Mouse (Mus musculus) midbrain, embryonic 13.5 days (tissue): ENCODE results near the gene Glra1. TPM values are rescaled to one million over a fixed set of nuclear protein-coding genes. Genes with fewer than 3 reads are reported as not detected.

Source experiments
- ATAC-seq: fragments of 200-750 bp; cut with Nextera tagmentation; 2 replicates; pipeline ENCODE4 v1.8.0; 2017; ENCODE audit warnings: mild to moderate bottlenecking, moderate TSS enrichment, moderate library complexity
- H3K27ac ChIP-seq: fragments of 300-500 bp; sonication (generic); 2 replicates; pipeline ENCODE4 v1.5.1; 2015; ENCODE audit warnings: inconsistent platforms, mild to moderate bottlenecking, moderate library complexity
- H3K27me3 ChIP-seq: fragments of 300-500 bp; sonication (generic); 2 replicates; pipeline ENCODE4 v1.6.1; 2015; ENCODE audit warnings: mild to moderate bottlenecking, inconsistent platforms
- H3K36me3 ChIP-seq: fragments of 300-500 bp; sonication (generic); 2 replicates; pipeline ENCODE4 v1.6.1; 2015; ENCODE audit warnings: mild to moderate bottlenecking, inconsistent platforms
- H3K4me1 ChIP-seq: fragments of 300-500 bp; sonication (generic); replicated peaks from 2 replicates; pipeline ENCODE4 v1.6.1; 2015; ENCODE audit warnings: inconsistent platforms
- H3K4me2 ChIP-seq: fragments of 300-500 bp; sonication (generic); replicated peaks from 2 replicates; pipeline ENCODE4 v1.6.1; 2015; ENCODE audit warnings: moderate library complexity, mild to moderate bottlenecking, inconsistent platforms
- H3K4me3 ChIP-seq: fragments of 300-500 bp; sonication (generic); replicated peaks from 2 replicates; pipeline ENCODE4 v1.5.1; 2015; ENCODE audit warnings: mild to moderate bottlenecking, inconsistent platforms
- H3K9ac ChIP-seq: fragments of 300-500 bp; sonication (generic); replicated peaks from 2 replicates; pipeline ENCODE4 v1.6.1; 2015; ENCODE audit warnings: mild to moderate bottlenecking, inconsistent platforms
- H3K9me3 ChIP-seq: fragments of 300-500 bp; sonication (generic); 2 replicates; pipeline ENCODE4 v1.6.1; 2016; ENCODE audit warnings: mild to moderate bottlenecking, inconsistent platforms
- WGBS: fragments of 180-500 bp; shearing (Covaris S2); methylation state at CpG from one replicate; pipeline ENCODE4 v1.1.7; 2015; 5-methylcytosine and 5-hydroxymethylcytosine counted together
- microRNA-seq: library from miRNA; unstranded; fragments of <30 nt; microRNA quantifications from one replicate; pipeline ENCODE4, GENCODE M21; 2016
- polyA plus RNA-seq: library from polyadenylated mRNA; unstranded; fragments of >200 nt; fragmentation: Nextera tagmentation; extraction: Ambion mirVana; gene quantifications from 2 replicates; pipeline ENCODE4 v1.2.1, GENCODE M21; 2015

The Glra1 gene
- polyA plus RNA-seq, 1 experiment from 2014 or later = 0.23 TPM

DNA sequence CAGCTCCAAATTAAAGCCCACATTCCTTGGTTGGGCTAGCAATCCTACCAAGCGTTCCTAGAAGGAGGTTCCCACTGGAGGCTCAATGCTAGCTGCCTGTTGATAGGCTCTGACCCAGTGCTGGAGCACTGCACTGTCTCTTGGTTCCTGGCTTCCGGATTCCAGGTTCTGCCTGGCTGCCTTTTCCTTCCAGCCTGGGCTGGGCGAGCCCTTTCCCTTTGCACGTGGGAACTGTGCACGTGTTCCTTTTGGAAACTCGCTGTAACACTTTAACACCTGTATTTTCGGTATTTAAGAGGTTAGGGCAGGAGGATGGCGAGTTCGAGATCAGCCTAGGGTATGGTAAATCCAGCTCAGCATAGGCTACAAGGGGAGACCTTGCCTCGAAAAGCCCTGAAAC, 140.0 kb downstream of the Glra1 start:
- peak overlapping the region; percentile 89; the same call in 1 of the 2 replicates for H3K27ac ChIP-seq
- WGBS = 64% methylated on average over 10 of the region's 10 CpGs

DNA sequence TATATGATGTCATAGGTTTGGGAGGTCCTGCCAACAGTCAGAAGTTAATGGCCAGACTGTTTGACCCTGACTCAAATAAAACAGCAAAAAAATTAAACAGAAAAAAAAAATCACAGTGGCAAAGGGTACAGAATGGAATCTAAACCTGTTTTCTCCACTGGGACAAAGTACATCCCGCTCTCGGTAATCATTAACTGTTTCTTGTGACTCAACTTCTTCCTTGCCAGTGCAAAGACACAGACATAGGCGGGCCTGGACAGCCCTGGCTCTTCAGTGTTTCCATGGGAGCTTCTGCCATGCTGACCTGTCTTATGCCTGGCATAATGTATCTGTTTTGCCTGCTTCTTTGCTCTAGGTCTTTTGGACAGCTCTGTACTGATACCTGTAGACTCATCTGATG, 142.8 kb downstream of the Glra1 start:
- Histone ChIP-seq H3K4me1 (peaks cover 21% of the 10 kb centered on the region), H3K36me3 (no peaks in the 10 kb centered on the region), H3K9me3 (no peaks in the 10 kb centered on the region), H3K27me3 (no peaks in the 10 kb centered on the region), H3K27ac (no peak overlapping the region), H3K4me2 (no peak overlapping the region), H3K9ac (no peak overlapping the region), H3K4me3 (no peak overlapping the region)
- no peak for ATAC-seq
- 83% methylated on average over 3 of the region's 3 CpGs for WGBS

More for the DNA sequence above, 140.0 kb downstream of the Glra1 start:
- H3K27me3 ChIP-seq = no peaks in the 10 kb centered on the region
- peak overlapping the region; percentile 80 for H3K4me2 ChIP-seq
- peaks cover 9% of the 10 kb centered on the region for H3K36me3 ChIP-seq
- H3K4me1 ChIP-seq = peaks cover 25% of the 10 kb centered on the region
- peak overlapping the region; percentile 73; the same call in 1 of the 2 replicates for H3K9ac ChIP-seq
- no peak for ATAC-seq
- H3K4me3 ChIP-seq = peak overlapping the region; percentile 48
- no peaks in the 10 kb centered on the region for H3K9me3 ChIP-seq

DNA sequence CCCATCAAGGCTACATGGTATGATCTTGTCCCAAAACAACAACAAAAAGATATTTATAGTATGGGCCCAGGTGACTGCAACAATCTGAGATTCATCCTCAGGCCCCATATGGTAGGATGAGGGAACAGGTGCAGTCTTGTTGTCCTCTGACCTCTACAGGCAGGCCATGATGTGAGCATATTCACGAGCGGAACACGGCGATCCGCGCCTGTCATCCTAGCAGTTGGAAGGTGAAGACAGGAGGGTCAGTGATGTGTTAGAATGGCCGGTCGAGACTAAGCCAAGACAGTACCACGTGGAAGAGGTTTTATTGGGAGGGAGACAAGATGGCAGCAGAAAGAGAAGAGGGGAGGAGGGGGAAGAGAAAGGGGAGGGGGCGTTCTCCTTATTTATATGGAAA, 143.3 kb downstream of the Glra1 start:
- no peaks in the 10 kb centered on the region for H3K36me3 ChIP-seq
- H3K27ac ChIP-seq = no peak overlapping the region
- H3K9ac ChIP-seq = no peak overlapping the region
- no peak overlapping the region for H3K4me2 ChIP-seq
- H3K4me3 ChIP-seq = no peak overlapping the region
- no peak for ATAC-seq
- 90% methylated on average over 10 of the region's 10 CpGs for WGBS
- no peaks in the 10 kb centered on the region for H3K9me3 ChIP-seq
- no peaks in the 10 kb centered on the region for H3K27me3 ChIP-seq
- H3K4me1 ChIP-seq = peaks cover 25% of the 10 kb centered on the region

Small RNAs within 50 kb of the gene (microRNA-seq; reads per million reads assigned to microRNA genes)
- gene Mir7652 = not detected

Other genes starting within 250 kb of the Glra1 start
- gene Sparc, start 185.0 kb downstream of the Glra1 start, polyA plus RNA-seq = 374 and 417 TPM in 2 replicates
- gene Atox1, start 147.0 kb downstream of the Glra1 start, polyA plus RNA-seq = 258 and 274 TPM in 2 replicates
- 145 and 147 TPM in 2 replicates for gene G3bp1, start 138.5 kb downstream of the Glra1 start, polyA plus RNA-seq